Mouse (Mus musculus): ENCODE results near the gene Agpat2. TPM values are rescaled to one million over a fixed set of nuclear protein-coding genes. Genes with fewer than 3 reads are reported as not detected.

Gene Agpat2
- total and polyA plus RNA-seq, 3 experiments, result 4.6 to 6.0 (median 4.7) TPM

GRCm38 (mm10) chr2:26579714-26580113, 24.5 kb downstream of the Agpat2 start, which contains the start of gene Egfl7:
Egfl7 (plus strand) TSS chr2:26580014.
- Histone ChIP-seq H3K9me3 (replicated peaks) (no peaks in the 10 kb centered on the region), H3K4me1 (ENCODE audit: insufficient read depth, low read depth, low read length) (peaks cover 81% of the 10 kb centered on the region), H3K27me3 (ENCODE audit: insufficient read depth, low read length) (peaks cover 17% of the 10 kb centered on the region; the same call in 1 of the 2 replicates), H3K36me3 (replicated peaks) (peaks cover 17% of the 10 kb centered on the region), H3K4me3 (ENCODE audit: low read depth, low read length) (no peak within 1 kb of the TSS)
- DNase-seq (ENCODE audit: low spot score) (no peak), ATAC-seq (ENCODE audit: extremely low read depth, insufficient number of reproducible peaks, low FRiP score, poor library complexity, severe bottlenecking) (no peak)
- no peak for TF ChIP-seq TAL1 (conservative IDR thresholded peaks at IDR 0.05; ENCODE audit: low read depth, low read length)
- TF ChIP-seq GATA2 (IDR thresholded peaks at IDR 0.05; ENCODE audit: borderline replicate concordance, low read depth, low read length), result no peak

GRCm38 (mm10) chr2:26578369-26578768, 25.8 kb downstream of the Agpat2 start:
- DNase-seq (ENCODE audit: low spot score), result no peak
- Histone ChIP-seq H3K36me3 (replicated peaks) (peaks cover 13% of the 10 kb centered on the region), H3K9me3 (replicated peaks) (no peaks in the 10 kb centered on the region), H3K4me3 (ENCODE audit: low read depth, low read length) (no peak overlapping the region), H3K4me1 (ENCODE audit: insufficient read depth, low read depth, low read length) (peaks cover 82% of the 10 kb centered on the region), H3K27me3 (ENCODE audit: insufficient read depth, low read length) (peaks cover 9% of the 10 kb centered on the region; the same call in 1 of the 2 replicates)
- ATAC-seq (ENCODE audit: extremely low read depth, insufficient number of reproducible peaks, low FRiP score, poor library complexity, severe bottlenecking), result no peak
- TF ChIP-seq CTCF (IDR thresholded peaks at IDR 0.05; ENCODE audit: low read depth, low read length) (no peak), TAL1 (conservative IDR thresholded peaks at IDR 0.05; ENCODE audit: low read depth, low read length) (no peak), GATA1 (IDR thresholded peaks at IDR 0.05; ENCODE audit: borderline replicate concordance, low read length) (no peak), GATA2 (IDR thresholded peaks at IDR 0.05; ENCODE audit: borderline replicate concordance, low read depth, low read length) (no peak), POLR2AphosphoS5 (IDR thresholded peaks at IDR 0.05; ENCODE audit: insufficient replicate concordance, low read depth, low read length) (no peak)

- no peak for ATAC-seq (ENCODE audit: extremely low read depth, insufficient number of reproducible peaks, low FRiP score, poor library complexity, severe bottlenecking)
- TF ChIP-seq GATA2 (IDR thresholded peaks at IDR 0.05; ENCODE audit: borderline replicate concordance, low read depth, low read length) (no peak), POLR2AphosphoS5 (IDR thresholded peaks at IDR 0.05; ENCODE audit: insufficient replicate concordance, low read depth, low read length) (no peak), GATA1 (IDR thresholded peaks at IDR 0.05; ENCODE audit: borderline replicate concordance, low read length) (no peak), TAL1 (conservative IDR thresholded peaks at IDR 0.05; ENCODE audit: low read depth, low read length) (no peak), CTCF (IDR thresholded peaks at IDR 0.05; ENCODE audit: low read depth, low read length) (no peak)
- H3K9me3 ChIP-seq (replicated peaks), result no peaks in the 10 kb centered on the region
- H3K4me3 ChIP-seq (ENCODE audit: low read depth, low read length), result peak overlapping the region; percentile 64
- DNase-seq (ENCODE audit: low spot score), result no peak
- H3K36me3 ChIP-seq (replicated peaks), result peaks cover 13% of the 10 kb centered on the region
- peaks cover 6% of the 10 kb centered on the region; the same call in 1 of the 2 replicates for H3K27me3 ChIP-seq (ENCODE audit: insufficient read depth, low read length)
- peaks cover 84% of the 10 kb centered on the region for H3K4me1 ChIP-seq (ENCODE audit: insufficient read depth, low read depth, low read length)
These were observed 27.8 kb downstream of the Agpat2 start for GRCm38 (mm10) chr2:26576462-26576861.

- ATAC-seq (ENCODE audit: extremely low read depth, insufficient number of reproducible peaks, low FRiP score, poor library complexity, severe bottlenecking) (no peak), DNase-seq (ENCODE audit: low spot score) (peak; percentile 73)
- H3K4me3 ChIP-seq (ENCODE audit: low read depth, low read length), result peak overlapping the region; percentile 64
- peaks cover 13% of the 10 kb centered on the region for H3K36me3 ChIP-seq (replicated peaks)
- TF ChIP-seq TAL1 (conservative IDR thresholded peaks at IDR 0.05; ENCODE audit: low read depth, low read length) (no peak), GATA1 (IDR thresholded peaks at IDR 0.05; ENCODE audit: borderline replicate concordance, low read length) (no peak), CTCF (IDR thresholded peaks at IDR 0.05; ENCODE audit: low read depth, low read length) (no peak), POLR2AphosphoS5 (IDR thresholded peaks at IDR 0.05; ENCODE audit: insufficient replicate concordance, low read depth, low read length) (no peak), GATA2 (IDR thresholded peaks at IDR 0.05; ENCODE audit: borderline replicate concordance, low read depth, low read length) (no peak)
- peaks cover 4% of the 10 kb centered on the region; the same call in 1 of the 2 replicates for H3K27me3 ChIP-seq (ENCODE audit: insufficient read depth, low read length)
- H3K9me3 ChIP-seq (replicated peaks), result no peaks in the 10 kb centered on the region
- H3K4me1 ChIP-seq (ENCODE audit: insufficient read depth, low read depth, low read length), result peaks cover 90% of the 10 kb centered on the region
These were observed 28.4 kb downstream of the Agpat2 start for GRCm38 (mm10) chr2:26575865-26576264.

GRCm38 (mm10) chr2:26575378-26575777, 28.8 kb downstream of the Agpat2 start:
- Histone ChIP-seq H3K27me3 (ENCODE audit: insufficient read depth, low read length) (peaks cover 2% of the 10 kb centered on the region; the same call in 1 of the 2 replicates), H3K4me3 (ENCODE audit: low read depth, low read length) (peak overlapping the region; percentile 64; the same call in 1 of the 2 replicates), H3K9me3 (replicated peaks) (no peaks in the 10 kb centered on the region), H3K36me3 (replicated peaks) (peaks cover 13% of the 10 kb centered on the region), H3K4me1 (ENCODE audit: insufficient read depth, low read depth, low read length) (peaks cover 93% of the 10 kb centered on the region)
- TF ChIP-seq CTCF (IDR thresholded peaks at IDR 0.05; ENCODE audit: low read depth, low read length) (no peak), POLR2AphosphoS5 (IDR thresholded peaks at IDR 0.05; ENCODE audit: insufficient replicate concordance, low read depth, low read length) (no peak), GATA1 (IDR thresholded peaks at IDR 0.05; ENCODE audit: borderline replicate concordance, low read length) (no peak), TAL1 (conservative IDR thresholded peaks at IDR 0.05; ENCODE audit: low read depth, low read length) (no peak; the same call in 1 of the 2 replicates), GATA2 (IDR thresholded peaks at IDR 0.05; ENCODE audit: borderline replicate concordance, low read depth, low read length) (no peak)
- ATAC-seq (ENCODE audit: extremely low read depth, insufficient number of reproducible peaks, low FRiP score, poor library complexity, severe bottlenecking) (no peak), DNase-seq (ENCODE audit: low spot score) (no peak)

- ATAC-seq (ENCODE audit: extremely low read depth, insufficient number of reproducible peaks, low FRiP score, poor library complexity, severe bottlenecking) (no peak), DNase-seq (ENCODE audit: low spot score) (no peak)
- H3K27me3 ChIP-seq (ENCODE audit: insufficient read depth, low read length), result no peaks in the 10 kb centered on the region
- peaks cover 13% of the 10 kb centered on the region for H3K36me3 ChIP-seq (replicated peaks)
- no peak overlapping the region; the same call in 1 of the 2 replicates for H3K4me3 ChIP-seq (ENCODE audit: low read depth, low read length)
- TF ChIP-seq POLR2AphosphoS5 (IDR thresholded peaks at IDR 0.05; ENCODE audit: insufficient replicate concordance, low read depth, low read length), result no peak
- no peak for TF ChIP-seq GATA1 (IDR thresholded peaks at IDR 0.05; ENCODE audit: borderline replicate concordance, low read length)
- no peak for TF ChIP-seq TAL1 (conservative IDR thresholded peaks at IDR 0.05; ENCODE audit: low read depth, low read length)
- no peak for TF ChIP-seq GATA2 (IDR thresholded peaks at IDR 0.05; ENCODE audit: borderline replicate concordance, low read depth, low read length)
- TF ChIP-seq CTCF (IDR thresholded peaks at IDR 0.05; ENCODE audit: low read depth, low read length), result no peak
- H3K4me1 ChIP-seq (ENCODE audit: insufficient read depth, low read depth, low read length), result peaks cover 96% of the 10 kb centered on the region
- no peaks in the 10 kb centered on the region for H3K9me3 ChIP-seq (replicated peaks)
These were observed 29.4 kb downstream of the Agpat2 start for GRCm38 (mm10) chr2:26574862-26575261.
